Mouse (Mus musculus) G1E-ER4 (cell line): ENCODE measurements around the gene Defb38. TPM values are rescaled to one million over a fixed set of nuclear protein-coding genes. Genes with fewer than 3 reads are reported as not detected.

Experiments
- GATA1 ChIP-seq: IDR thresholded peaks from one replicate; pipeline ENCODE4 v1.8.0; 2012; ENCODE audit warnings: low read length, inconsistent platforms
- polyA plus RNA-seq: library from polyadenylated mRNA; stranded (reverse); fragments of >175 nt; gene quantifications from 2 replicates; pipeline ENCODE4 v1.2.3, GENCODE M21; 2012

The Defb38 gene
- not detected in 2 replicates for polyA plus RNA-seq

DNA sequence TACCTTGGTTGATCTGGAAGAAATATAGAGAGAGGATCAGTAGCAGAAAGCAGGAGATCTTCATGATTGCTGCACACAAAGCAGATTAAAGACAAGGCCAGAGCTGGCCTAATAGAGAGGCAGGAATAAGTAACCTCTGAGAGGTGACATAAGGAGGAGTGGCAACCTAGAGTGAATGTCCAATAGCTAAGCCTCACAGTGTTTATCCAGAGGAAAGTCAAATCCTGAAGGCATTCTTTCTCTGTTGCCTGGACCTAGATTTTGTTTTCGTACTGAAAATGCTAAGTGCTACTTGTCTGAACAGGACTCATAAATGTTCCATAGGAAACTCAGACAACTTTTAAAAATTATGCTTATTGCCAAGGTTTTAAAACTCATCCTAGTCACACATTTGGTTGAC is at the start of gene Defb38:
Gene Defb38 (minus strand): TSS at position 101 of the 400 bp plus-strand sequence.
- TF ChIP-seq GATA1 = no peak

DNA sequence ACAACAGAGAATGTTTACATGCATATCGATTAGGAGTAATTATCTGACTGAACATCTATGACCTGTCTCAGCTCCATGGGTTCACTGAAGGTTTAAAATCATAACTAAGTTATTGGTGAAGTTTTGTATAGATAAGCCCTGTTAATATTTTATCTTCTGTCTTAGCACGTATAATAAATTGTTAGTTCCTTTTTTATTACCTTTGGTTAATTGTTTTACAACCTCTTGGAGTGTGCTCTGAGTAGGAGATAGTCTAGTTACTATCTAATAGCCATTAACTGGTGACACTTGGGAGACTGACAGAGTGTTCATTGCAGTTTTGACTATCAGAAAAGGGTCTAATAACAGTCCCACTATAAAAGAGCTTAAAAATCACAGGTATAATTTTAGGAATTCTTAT is 39.6 kb upstream of the Defb38 start:
- no peak for TF ChIP-seq GATA1

DNA sequence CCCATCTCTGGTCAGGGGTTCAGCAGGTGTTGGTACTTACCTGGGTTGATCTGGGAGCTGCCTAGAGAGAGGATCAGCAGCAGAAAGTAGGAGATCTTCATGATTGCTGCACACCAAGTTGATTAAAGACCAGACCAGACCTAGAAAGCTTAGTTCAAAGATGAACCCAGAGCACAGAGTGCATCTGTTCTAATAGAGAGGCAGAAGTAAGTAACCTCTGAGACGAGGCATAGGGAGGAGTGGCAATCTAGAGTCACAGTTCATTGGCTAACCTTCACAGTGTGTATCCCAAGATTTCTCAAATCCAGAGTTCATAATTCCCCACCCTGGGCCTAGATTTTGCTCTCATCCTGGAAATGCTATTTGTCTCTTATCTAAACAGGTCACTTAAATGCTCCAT is 38.3 kb upstream of the Defb38 start, which contains the start of gene Defb39:
Gene Defb39 (minus strand): TSS at position 101 of the 400 bp plus-strand sequence.
- TF ChIP-seq GATA1 = no peak

DNA sequence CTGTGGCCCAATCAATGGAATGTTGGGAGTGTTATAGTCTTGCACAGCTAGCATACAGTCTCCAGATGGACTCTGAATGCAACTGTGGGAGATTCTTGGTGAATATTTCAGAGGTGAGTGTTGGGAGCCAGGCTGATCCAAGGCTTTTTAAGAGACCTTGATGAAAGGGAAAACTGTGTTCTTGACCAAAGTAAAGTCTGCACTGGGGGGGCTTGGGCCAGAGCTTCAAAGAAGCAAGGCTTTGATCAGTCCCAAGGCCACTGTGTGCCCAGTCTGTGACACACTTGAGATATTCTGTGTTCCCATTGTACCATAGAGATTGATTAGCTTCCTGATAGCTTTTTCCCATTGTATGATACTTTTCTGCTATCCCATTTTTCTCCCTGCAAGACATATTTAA is 36.5 kb upstream of the Defb38 start:
- TF ChIP-seq GATA1 = no peak

DNA sequence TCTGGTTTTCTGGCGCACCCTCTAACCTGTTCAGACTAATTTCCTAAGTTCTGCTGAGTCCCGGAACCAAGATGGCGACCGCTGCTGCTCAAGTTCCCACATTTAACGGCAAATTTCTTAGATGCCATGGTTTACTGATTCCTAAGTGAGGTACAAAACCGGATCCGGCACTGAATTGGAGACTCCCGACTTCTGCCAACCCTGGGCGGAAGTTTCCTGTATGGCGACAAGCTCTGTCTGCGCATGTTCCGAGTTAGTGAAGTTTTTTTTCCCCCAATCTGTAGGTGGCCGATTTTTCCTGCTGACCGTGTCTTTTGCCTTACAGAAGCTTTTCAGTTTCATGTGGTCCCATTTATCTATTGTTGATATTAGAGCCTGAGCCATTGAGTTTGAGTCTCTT is 18.9 kb upstream of the Defb38 start:
- no peak for TF ChIP-seq GATA1

Other genes with a start within 250 kb of the Defb38 start
- gene Defb40, start 48.3 kb downstream of the Defb38 start, polyA plus RNA-seq = not detected in 2 replicates
- not detected in 2 replicates for gene Defb37, start 35.5 kb downstream of the Defb38 start, polyA plus RNA-seq
- gene Defb39, start 38.2 kb upstream of the Defb38 start, polyA plus RNA-seq = not detected in 2 replicates
- not detected in 2 replicates for gene Defb12, start 88.3 kb upstream of the Defb38 start, polyA plus RNA-seq
- not detected in 2 replicates for gene Defb34, start 97.2 kb upstream of the Defb38 start, polyA plus RNA-seq
- not detected in 2 replicates for gene Gm45826, start 114.2 kb upstream of the Defb38 start, polyA plus RNA-seq
- gene Defb14, start 167.8 kb upstream of the Defb38 start, polyA plus RNA-seq = not detected in 2 replicates
- gene Defb4, start 172.1 kb upstream of the Defb38 start, polyA plus RNA-seq = not detected in 2 replicates
- gene Defb6, start 198.9 kb upstream of the Defb38 start, polyA plus RNA-seq = not detected in 2 replicates
- not detected in 2 replicates for gene Defb46, start 213.3 kb upstream of the Defb38 start, polyA plus RNA-seq
- not detected in 2 replicates for gene Defb5, start 221.0 kb upstream of the Defb38 start, polyA plus RNA-seq